Mouse (Mus musculus): ENCODE data around the gene Zscan5b.
"Not testable (repeated sequence)": the region's sequence is repeated elsewhere in the genome, so short reads cannot be mapped to it uniquely, and the experiment has no call there.

Zscan5b gene

GRCm38 (mm10) chr7:6244361-6245292 is 22.5 kb downstream of the Zscan5b start:
- DNase-seq (ENCODE audit: extremely low read depth, low read depth), result no peak

GRCm38 (mm10) chr7:6252410-6252809 is 30.3 kb downstream of the Zscan5b start, which contains the start of gene Epp13:
Gene Epp13, plus strand, starts transcription at chr7:6252710.
- no peak for DNase-seq (ENCODE audit: extremely low read depth, low read depth)

GRCm38 (mm10) chr7:6254451-6254850 is 32.4 kb downstream of the Zscan5b start:
- no peak for DNase-seq (ENCODE audit: extremely low read depth, low read depth)

- no peak for DNase-seq (ENCODE audit: extremely low read depth, low read depth)
Observed at GRCm38 (mm10) chr7:6257386-6257785, 35.3 kb downstream of the Zscan5b start.

- no peak for DNase-seq (ENCODE audit: extremely low read depth, low read depth)
Observed at GRCm38 (mm10) chr7:6258232-6259220, 36.4 kb downstream of the Zscan5b start.

GRCm38 (mm10) chr7:6260004-6260403 is 37.9 kb downstream of the Zscan5b start:
- not testable (repeated sequence) for DNase-seq (ENCODE audit: extremely low read depth, low read depth)

GRCm38 (mm10) chr7:6262120-6262519 is 40.0 kb downstream of the Zscan5b start:
- DNase-seq (ENCODE audit: extremely low read depth, low read depth), result no peak

- no peak for DNase-seq (ENCODE audit: extremely low read depth, low read depth)
Observed at GRCm38 (mm10) chr7:6262984-6263383, 40.9 kb downstream of the Zscan5b start.

GRCm38 (mm10) chr7:6265695-6266094 is 43.6 kb downstream of the Zscan5b start:
- no peak for DNase-seq (ENCODE audit: extremely low read depth, low read depth)

GRCm38 (mm10) chr7:6277906-6278305 is 55.8 kb downstream of the Zscan5b start:
- DNase-seq (ENCODE audit: extremely low read depth, low read depth), result no peak

- peak; percentile 75 for DNase-seq (ENCODE audit: extremely low read depth, low read depth)
Observed at GRCm38 (mm10) chr7:6282749-6283148, 60.7 kb downstream of the Zscan5b start.

GRCm38 (mm10) chr7:6283451-6284075 is 61.5 kb downstream of the Zscan5b start:
- DNase-seq (ENCODE audit: extremely low read depth, low read depth), result peak; percentile 76

- DNase-seq (ENCODE audit: extremely low read depth, low read depth), result no peak
Observed at GRCm38 (mm10) chr7:6284442-6285012, 62.4 kb downstream of the Zscan5b start.

- DNase-seq (ENCODE audit: extremely low read depth, low read depth), result peak; percentile 54
Observed at GRCm38 (mm10) chr7:6285366-6285765, 63.3 kb downstream of the Zscan5b start.

GRCm38 (mm10) chr7:6285842-6286705 is 64.0 kb downstream of the Zscan5b start, which contains the start of gene Zfp667:
Gene Zfp667, plus strand, starts transcription at chr7:6286579.
- DNase-seq (ENCODE audit: extremely low read depth, low read depth), result peak; percentile 82

GRCm38 (mm10) chr7:6286921-6287531 is 64.9 kb downstream of the Zscan5b start:
- no peak for DNase-seq (ENCODE audit: extremely low read depth, low read depth)

Data from MEL-GATA-1-ER (cell line).